Mouse (Mus musculus): Measurements from ENCODE around the gene 3110021N24Rik. TPM values are rescaled to one million over a fixed set of nuclear protein-coding genes. Genes with fewer than 3 reads are reported as not detected.

3110021N24Rik gene
- polyA plus RNA-seq, 2 experiments: 0.01 TPM; not detected in 1

- 45% methylated on average over 6 of the region's 6 CpGs for WGBS (ENCODE audit: insufficient replicate concordance)
- TF ChIP-seq EP300 (IDR thresholded peaks at IDR 0.05; ENCODE audit: low read depth) (no peak), CTCF (IDR thresholded peaks at IDR 0.05; ENCODE audit: low read depth) (no peak)
- Histone ChIP-seq H3K9ac (replicated peaks) (no peak overlapping the region), H3K4me2 (ENCODE audit: low read depth) (no peak overlapping the region), H3K27me3 (ENCODE audit: control insufficient read depth, insufficient read depth, low read length) (no peaks in the 10 kb centered on the region), H3K4me3 (ENCODE audit: insufficient read depth in 1 of 2, low read depth in 2 of 2, low read length in 2 of 2) (no peak overlapping the region), H3K9me3 (ENCODE audit: control insufficient read depth, low read length) (no peaks in the 10 kb centered on the region), H3K27ac (no peak overlapping the region), H3K4me1 (replicated peaks; ENCODE audit: control insufficient read depth in 2 of 2, insufficient read depth in 2 of 2, low read length in 1 of 2) (no peaks in the 10 kb centered on the region), H3K36me3 (replicated peaks; ENCODE audit: control insufficient read depth, insufficient read depth, low read depth) (no peaks in the 10 kb centered on the region)
- no peak for ATAC-seq (ENCODE audit: insufficient read depth)
- DNase-seq (ENCODE audit: low read depth in 3 of 3, low spot score in 3 of 3): no peak
Measured at GRCm38 (mm10) chr4:108789258-108789936, 69.9 kb downstream of the 3110021N24Rik start.

GRCm38 (mm10) chr4:108790507-108790906 is 71.1 kb downstream of the 3110021N24Rik start:
- no peaks in the 10 kb centered on the region for H3K36me3 ChIP-seq (replicated peaks; ENCODE audit: control insufficient read depth, insufficient read depth, low read depth)
- ATAC-seq (ENCODE audit: insufficient read depth) (no peak), DNase-seq (ENCODE audit: low read depth in 3 of 3, low spot score in 3 of 3) (no peak)
- H3K9me3 ChIP-seq (ENCODE audit: control insufficient read depth, low read length): no peaks in the 10 kb centered on the region
- no peak overlapping the region for H3K4me3 ChIP-seq (ENCODE audit: insufficient read depth in 1 of 2, low read depth in 2 of 2, low read length in 2 of 2)
- no peaks in the 10 kb centered on the region for H3K4me1 ChIP-seq (replicated peaks; ENCODE audit: control insufficient read depth in 2 of 2, insufficient read depth in 2 of 2, low read length in 1 of 2)
- H3K9ac ChIP-seq (replicated peaks): no peak overlapping the region
- H3K27me3 ChIP-seq (ENCODE audit: control insufficient read depth, insufficient read depth, low read length): no peaks in the 10 kb centered on the region
- H3K27ac ChIP-seq: no peak overlapping the region
- no peak overlapping the region for H3K4me2 ChIP-seq (ENCODE audit: low read depth)
- TF ChIP-seq EP300 (IDR thresholded peaks at IDR 0.05; ENCODE audit: low read depth): no peak
- no peak for TF ChIP-seq CTCF (IDR thresholded peaks at IDR 0.05; ENCODE audit: low read depth)
- WGBS (ENCODE audit: insufficient replicate concordance): 23% methylated on average over 1 of the region's 1 CpGs

- Histone ChIP-seq H3K9me3 (ENCODE audit: control insufficient read depth, low read length) (no peaks in the 10 kb centered on the region), H3K9ac (replicated peaks) (no peak overlapping the region), H3K27ac (no peak overlapping the region), H3K36me3 (replicated peaks; ENCODE audit: control insufficient read depth, insufficient read depth, low read depth) (no peaks in the 10 kb centered on the region), H3K4me1 (replicated peaks; ENCODE audit: control insufficient read depth in 2 of 2, insufficient read depth in 2 of 2, low read length in 1 of 2) (no peaks in the 10 kb centered on the region), H3K4me3 (ENCODE audit: insufficient read depth in 1 of 2, low read depth in 2 of 2, low read length in 2 of 2) (no peak overlapping the region), H3K27me3 (ENCODE audit: control insufficient read depth, insufficient read depth, low read length) (no peaks in the 10 kb centered on the region), H3K4me2 (ENCODE audit: low read depth) (no peak overlapping the region)
- TF ChIP-seq EP300 (IDR thresholded peaks at IDR 0.05; ENCODE audit: low read depth) (no peak), CTCF (IDR thresholded peaks at IDR 0.05; ENCODE audit: low read depth) (no peak)
- 52% methylated on average over 1 of the region's 1 CpGs for WGBS (ENCODE audit: insufficient replicate concordance)
- ATAC-seq (ENCODE audit: insufficient read depth) (no peak), DNase-seq (ENCODE audit: low read depth in 3 of 3, low spot score in 3 of 3) (no peak)
Measured at GRCm38 (mm10) chr4:108793941-108794340, 74.5 kb downstream of the 3110021N24Rik start.

GRCm38 (mm10) chr4:108796701-108797100 is 77.3 kb downstream of the 3110021N24Rik start:
- ATAC-seq (ENCODE audit: insufficient read depth): no peak

GRCm38 (mm10) chr4:108798083-108798830 is 78.8 kb downstream of the 3110021N24Rik start:
- peak; percentile 17 to 47 (median 32) for DNase-seq (ENCODE audit: low read depth in 3 of 3, low spot score in 3 of 3)
- WGBS (ENCODE audit: insufficient replicate concordance): 32% methylated on average over 2 of the region's 2 CpGs
- H3K4me2 ChIP-seq (ENCODE audit: low read depth): no peak overlapping the region

More at GRCm38 (mm10) chr4:108796701-108797100, 77.3 kb downstream of the 3110021N24Rik start:
- Histone ChIP-seq H3K4me2 (ENCODE audit: low read depth) (no peak overlapping the region), H3K9me3 (ENCODE audit: control insufficient read depth, low read length) (no peaks in the 10 kb centered on the region), H3K27me3 (ENCODE audit: control insufficient read depth, insufficient read depth, low read length) (no peaks in the 10 kb centered on the region), H3K4me1 (replicated peaks; ENCODE audit: control insufficient read depth in 2 of 2, insufficient read depth in 2 of 2, low read length in 1 of 2) (no peaks in the 10 kb centered on the region), H3K27ac (no peak overlapping the region), H3K36me3 (replicated peaks; ENCODE audit: control insufficient read depth, insufficient read depth, low read depth) (no peaks in the 10 kb centered on the region), H3K4me3 (ENCODE audit: insufficient read depth in 1 of 2, low read depth in 2 of 2, low read length in 2 of 2) (no peak overlapping the region), H3K9ac (replicated peaks) (no peak overlapping the region)
- no peak for DNase-seq (ENCODE audit: low read depth in 3 of 3, low spot score in 3 of 3)
- WGBS (ENCODE audit: insufficient replicate concordance): 20% methylated on average over 4 of the region's 4 CpGs
- no peak for TF ChIP-seq CTCF (IDR thresholded peaks at IDR 0.05; ENCODE audit: low read depth)
- TF ChIP-seq EP300 (IDR thresholded peaks at IDR 0.05; ENCODE audit: low read depth): no peak

More at GRCm38 (mm10) chr4:108798083-108798830, 78.8 kb downstream of the 3110021N24Rik start:
- ATAC-seq (ENCODE audit: insufficient read depth): no peak
- TF ChIP-seq CTCF (IDR thresholded peaks at IDR 0.05; ENCODE audit: low read depth) (peak; percentile 76), EP300 (IDR thresholded peaks at IDR 0.05; ENCODE audit: low read depth) (no peak)
- no peaks in the 10 kb centered on the region for H3K27me3 ChIP-seq (ENCODE audit: control insufficient read depth, insufficient read depth, low read length)
- no peaks in the 10 kb centered on the region for H3K4me1 ChIP-seq (replicated peaks; ENCODE audit: control insufficient read depth in 2 of 2, insufficient read depth in 2 of 2, low read length in 1 of 2)
- no peak overlapping the region for H3K4me3 ChIP-seq (ENCODE audit: insufficient read depth in 1 of 2, low read depth in 2 of 2, low read length in 2 of 2)
- H3K9me3 ChIP-seq (ENCODE audit: control insufficient read depth, low read length): no peaks in the 10 kb centered on the region
- no peak overlapping the region for H3K27ac ChIP-seq
- no peaks in the 10 kb centered on the region for H3K36me3 ChIP-seq (replicated peaks; ENCODE audit: control insufficient read depth, insufficient read depth, low read depth)
- no peak overlapping the region for H3K9ac ChIP-seq (replicated peaks)

Data from liver, embryonic 14.5 days (tissue).